Mouse (Mus musculus): ENCODE data around the gene Dnase1l2.
"Not testable (repeated sequence)": the region's sequence is repeated elsewhere in the genome, so short reads cannot be mapped to it uniquely, and the experiment has no call there.

GRCm38 (mm10) chr17:24455523-24456206 lies 12.8 kb upstream of the Dnase1l2 start:
- not testable (repeated sequence) for TF ChIP-seq CTCF, POLR2A (IDR thresholded peaks at IDR 0.05; ENCODE audit: extremely low read depth, insufficient read depth, low read length)
